Mouse (Mus musculus) C2C12 (cell line): ENCODE measurements around the gene Olfr224. TPM values are rescaled to one million over a fixed set of nuclear protein-coding genes. Genes with fewer than 3 reads are reported as not detected.

Source experiments
- H3K27me3 ChIP-seq: one replicate; pipeline ENCODE4 v1.6.1; 2011; ENCODE audit not compliant: control insufficient read depth, insufficient read depth, insufficient read length
- H3K36me3 ChIP-seq: one replicate; pipeline ENCODE4 v1.6.1; 2011; ENCODE audit not compliant: control insufficient read depth, insufficient read depth
- H3K4me3 ChIP-seq: one replicate; pipeline ENCODE4 v1.5.1; 2011; ENCODE audit warnings: mild to moderate bottlenecking, control low read depth; ENCODE audit not compliant: poor library complexity, insufficient read depth, severe bottlenecking
- H3K79me2 ChIP-seq: one replicate; pipeline ENCODE4 v1.6.1; 2011; ENCODE audit not compliant: control insufficient read depth, insufficient read depth
- H3K79me3 ChIP-seq: one replicate; pipeline ENCODE4 v1.6.1; 2011; ENCODE audit warnings: low read depth, control low read depth
- H3ac ChIP-seq: one replicate; pipeline ENCODE3; 2011; ENCODE audit warnings: low read depth; ENCODE audit not compliant: control insufficient read depth, insufficient read length
- CEBPB ChIP-seq: IDR thresholded peaks from one replicate; pipeline ENCODE4 v1.6.1; 2011; ENCODE audit warnings: low read depth, mild to moderate bottlenecking, control low read depth, moderate library complexity
- CTCF ChIP-seq: IDR thresholded peaks from one replicate; pipeline ENCODE4 v1.5.1; 2011; ENCODE audit not compliant: control insufficient read depth, insufficient read depth, insufficient read length
- FOSL1 ChIP-seq: IDR thresholded peaks from one replicate; pipeline ENCODE4 v1.8.0; 2011; ENCODE audit warnings: mild to moderate bottlenecking, low read length; ENCODE audit not compliant: poor library complexity, insufficient read depth, severe bottlenecking
- MAX ChIP-seq: IDR thresholded peaks from one replicate; pipeline ENCODE4 v1.6.1; 2011; ENCODE audit warnings: mild to moderate bottlenecking, control low read depth
- MYOD1 ChIP-seq: IDR thresholded peaks from one replicate; pipeline ENCODE4 v1.6.1; 2011; ENCODE audit warnings: low read depth; ENCODE audit not compliant: control insufficient read depth, insufficient read length
- MYOG ChIP-seq: IDR thresholded peaks from one replicate; pipeline ENCODE4 v1.6.1; 2011; ENCODE audit not compliant: control insufficient read depth, insufficient read length; ENCODE audit errors: extremely low read depth
- USF1 ChIP-seq: IDR thresholded peaks from one replicate; pipeline ENCODE4 v1.6.1; 2011; ENCODE audit warnings: low read depth, mild to moderate bottlenecking, control low read depth, moderate library complexity
- polyA plus RNA-seq: library from polyadenylated mRNA; unstranded; fragments of >200 nt; fragmentation: generic; extraction: Trizol; gene quantifications from one replicate; pipeline ENCODE4 v1.2.1, GENCODE M21; 2012; ENCODE audit warnings: missing spikeins

Olfr224 gene
- polyA plus RNA-seq, 1 experiment = not detected

GRCm38 (mm10) chr11:58607030-58607429 lies 36.7 kb upstream of the Olfr224 start:
- H3K79me3 ChIP-seq = no peaks in the 10 kb centered on the region
- H3ac ChIP-seq = no peak overlapping the region
- no peak overlapping the region for H3K4me3 ChIP-seq
- TF ChIP-seq MAX (no peak), USF1 (no peak), FOSL1 (no peak), CTCF (no peak), CEBPB (no peak), MYOD1 (no peak)
- H3K36me3 ChIP-seq = no peaks in the 10 kb centered on the region
- no peaks in the 10 kb centered on the region for H3K79me2 ChIP-seq
- H3K27me3 ChIP-seq = no peaks in the 10 kb centered on the region

- no peak for TF ChIP-seq MYOD1
- TF ChIP-seq MAX = no peak
- no peak for TF ChIP-seq USF1
- TF ChIP-seq MYOG = no peak
- TF ChIP-seq FOSL1 = no peak
- TF ChIP-seq CTCF = no peak
- no peak for TF ChIP-seq CEBPB
- H3K79me2 ChIP-seq = no peaks in the 10 kb centered on the region
Measured at GRCm38 (mm10) chr11:58606177-58606919, 36.0 kb upstream of the Olfr224 start.

GRCm38 (mm10) chr11:58605228-58605627 lies 34.9 kb upstream of the Olfr224 start:
- no peaks in the 10 kb centered on the region for H3K79me3 ChIP-seq
- TF ChIP-seq MYOD1 (no peak), FOSL1 (no peak), MAX (no peak), CEBPB (no peak), USF1 (no peak), CTCF (no peak), MYOG (no peak)
- no peaks in the 10 kb centered on the region for H3K27me3 ChIP-seq
- no peaks in the 10 kb centered on the region for H3K36me3 ChIP-seq
- H3K4me3 ChIP-seq = no peak overlapping the region
- H3K79me2 ChIP-seq = no peaks in the 10 kb centered on the region
- no peak overlapping the region for H3ac ChIP-seq

More at GRCm38 (mm10) chr11:58606177-58606919, 36.0 kb upstream of the Olfr224 start:
- no peaks in the 10 kb centered on the region for H3K27me3 ChIP-seq
- H3ac ChIP-seq = no peak overlapping the region
- H3K4me3 ChIP-seq = no peak overlapping the region
- H3K36me3 ChIP-seq = no peaks in the 10 kb centered on the region
- no peaks in the 10 kb centered on the region for H3K79me3 ChIP-seq

GRCm38 (mm10) chr11:58604688-58605087 lies 34.3 kb upstream of the Olfr224 start:
- Histone ChIP-seq H3ac (no peak overlapping the region), H3K36me3 (no peaks in the 10 kb centered on the region), H3K79me3 (no peaks in the 10 kb centered on the region), H3K4me3 (no peak overlapping the region), H3K79me2 (no peaks in the 10 kb centered on the region), H3K27me3 (no peaks in the 10 kb centered on the region)
- TF ChIP-seq FOSL1 (no peak), MAX (no peak), USF1 (no peak), CEBPB (no peak), CTCF (no peak), MYOD1 (no peak), MYOG (no peak)

- H3ac ChIP-seq = no peak overlapping the region
- H3K79me3 ChIP-seq = no peaks in the 10 kb centered on the region
- H3K79me2 ChIP-seq = no peaks in the 10 kb centered on the region
- H3K4me3 ChIP-seq = no peak overlapping the region
- no peaks in the 10 kb centered on the region for H3K27me3 ChIP-seq
- H3K36me3 ChIP-seq = no peaks in the 10 kb centered on the region
- TF ChIP-seq USF1 = no peak
- TF ChIP-seq CTCF = no peak
- TF ChIP-seq FOSL1 = no peak
- TF ChIP-seq MYOG = no peak
- no peak for TF ChIP-seq MYOD1
- no peak for TF ChIP-seq MAX
- TF ChIP-seq CEBPB = no peak
Measured at GRCm38 (mm10) chr11:58602800-58603560, 32.6 kb upstream of the Olfr224 start.
